Mouse (Mus musculus): ENCODE results near the gene Pdcd1lg2.

Pdcd1lg2 gene

DNA sequence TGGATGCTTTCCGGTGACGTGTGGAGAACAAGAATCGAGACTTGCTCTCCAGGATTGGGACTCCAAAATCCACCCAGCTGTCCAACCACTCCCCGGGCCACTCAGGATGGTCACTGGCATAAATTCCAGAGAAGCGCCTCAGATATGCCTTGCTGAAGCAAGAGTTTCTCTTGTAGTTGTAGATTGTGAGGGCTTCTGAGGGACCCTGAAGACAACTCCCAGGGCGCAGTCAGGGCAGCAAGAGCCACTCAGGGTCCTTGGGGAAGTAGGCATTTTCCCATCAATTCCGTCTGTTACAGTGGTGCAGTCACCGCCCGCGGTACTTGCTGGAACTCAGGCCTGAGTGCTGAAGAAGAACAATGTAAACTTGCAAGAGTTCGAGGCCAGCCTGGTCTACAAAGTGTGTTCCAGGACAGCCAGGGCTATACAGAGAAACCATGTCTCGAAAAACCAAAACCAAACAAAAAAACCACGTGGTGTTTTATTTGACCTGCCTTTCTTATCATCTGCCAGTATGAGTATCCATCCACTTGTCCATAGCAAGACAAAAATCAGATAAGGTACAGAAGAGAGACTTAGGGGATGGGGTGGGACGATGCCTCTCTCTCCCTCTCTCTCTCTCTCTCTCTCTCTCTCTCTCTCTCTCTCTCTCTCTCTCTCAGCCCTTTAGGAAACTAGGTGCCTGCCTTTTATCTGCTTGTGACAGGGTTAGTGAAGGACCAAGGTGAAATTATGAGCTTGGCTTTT, 76.8 kb downstream of the Pdcd1lg2 start:
- no peak for TF ChIP-seq GATA4 (IDR thresholded peaks at IDR 0.05; ENCODE audit: insufficient replicate concordance, low read length)

DNA sequence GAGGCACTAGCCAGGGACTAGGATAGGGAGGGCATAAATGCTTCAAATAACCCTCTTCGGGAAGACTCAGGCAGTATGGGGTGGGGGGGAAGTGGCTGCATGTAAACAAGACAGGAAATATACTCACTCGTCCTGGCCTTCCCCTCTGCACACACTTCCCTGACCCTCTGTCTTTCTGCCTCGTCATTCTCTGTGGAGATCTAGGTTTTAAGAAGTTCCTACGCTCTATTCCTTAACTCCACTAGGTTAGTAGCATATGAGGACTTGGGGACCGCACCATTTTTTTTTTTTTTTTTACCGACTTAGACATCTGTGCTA, 77.3 kb downstream of the Pdcd1lg2 start:
- TF ChIP-seq GATA4 (IDR thresholded peaks at IDR 0.05; ENCODE audit: insufficient replicate concordance, low read length): no peak

DNA sequence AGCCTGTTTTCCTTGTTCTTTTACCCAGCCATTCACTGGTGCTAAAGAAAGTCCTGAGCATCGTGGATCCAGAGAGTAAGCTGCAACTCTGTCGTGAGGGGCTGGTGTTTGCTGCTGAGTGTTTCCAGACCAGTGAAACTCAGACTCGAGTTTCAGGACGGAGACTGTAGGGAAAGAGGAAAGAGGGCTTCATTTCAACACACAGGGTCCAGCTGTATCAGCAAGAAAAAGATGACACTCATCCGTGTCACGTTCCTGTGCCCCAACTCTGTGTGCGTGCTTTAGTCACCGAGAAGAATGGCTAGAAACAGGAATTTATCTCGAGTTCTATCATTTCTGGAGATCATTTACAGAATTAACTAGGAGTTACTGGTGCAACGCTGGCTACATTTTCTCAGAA, 77.7 kb downstream of the Pdcd1lg2 start:
- no peak for TF ChIP-seq GATA4 (IDR thresholded peaks at IDR 0.05; ENCODE audit: insufficient replicate concordance, low read length)

DNA sequence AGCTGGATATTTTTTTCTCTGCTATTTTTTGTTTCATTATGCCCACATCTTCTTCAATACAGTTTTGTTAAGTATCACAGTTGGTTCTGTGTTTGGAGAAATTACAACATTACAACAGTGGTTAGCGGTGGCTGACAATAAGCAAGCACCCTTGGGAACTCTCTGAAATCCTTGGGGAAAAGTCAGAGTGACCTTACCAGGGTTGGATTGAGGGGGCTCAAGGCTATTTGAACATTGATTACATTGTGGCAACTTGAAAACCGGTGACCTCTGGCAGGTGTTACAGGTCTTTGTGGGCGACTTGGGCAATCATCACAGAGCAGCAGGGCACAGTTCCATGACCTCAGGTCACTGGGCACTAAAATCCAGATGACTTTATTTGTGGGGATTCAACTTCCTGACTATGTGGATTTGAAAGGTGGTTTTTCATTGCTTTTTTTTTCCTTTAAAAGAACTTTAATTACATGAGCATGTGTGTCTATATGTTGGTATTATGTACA, 79.1 kb downstream of the Pdcd1lg2 start:
- TF ChIP-seq GATA4 (IDR thresholded peaks at IDR 0.05; ENCODE audit: insufficient replicate concordance, low read length): no peak

DNA sequence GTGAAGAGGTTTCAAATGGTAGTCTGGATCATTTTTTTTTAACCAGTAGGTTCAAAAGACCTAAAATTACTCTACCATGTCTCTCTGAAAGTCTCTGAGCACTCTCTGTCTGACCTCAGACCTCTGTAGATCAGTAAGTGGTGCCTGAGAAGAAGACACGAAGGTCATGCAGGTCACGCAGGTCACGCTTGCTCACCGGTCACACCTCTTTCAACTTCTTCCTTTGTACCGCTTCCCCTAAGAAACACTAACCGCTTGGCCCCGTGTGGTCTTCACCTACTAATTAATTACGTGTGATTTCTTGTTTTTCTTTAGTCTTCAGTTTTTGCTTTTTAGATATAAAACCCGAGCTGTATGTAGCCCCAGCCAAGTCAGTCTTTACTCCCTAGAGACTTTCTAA, 80.7 kb downstream of the Pdcd1lg2 start:
- no peak for TF ChIP-seq GATA4 (IDR thresholded peaks at IDR 0.05; ENCODE audit: insufficient replicate concordance, low read length)

DNA sequence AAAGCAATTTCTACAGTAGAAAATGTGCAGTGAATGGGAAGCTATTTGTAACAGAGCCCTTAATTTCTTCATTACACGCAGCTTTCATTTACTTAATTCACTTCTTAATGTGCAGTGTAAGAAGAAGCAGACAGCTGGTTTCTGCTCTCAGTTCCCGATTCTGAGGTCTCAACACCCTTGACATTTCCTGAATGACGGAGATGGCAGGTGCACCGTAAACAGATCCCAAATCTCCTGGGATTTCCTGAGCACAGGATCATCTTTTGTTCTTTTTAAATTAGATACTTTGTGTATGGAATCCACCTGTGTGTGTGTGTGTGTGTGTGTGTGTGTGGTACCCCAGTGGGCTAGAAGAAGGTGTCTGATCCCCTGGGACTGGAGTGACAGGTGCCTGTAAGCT, 83.7 kb downstream of the Pdcd1lg2 start:
- no peak for TF ChIP-seq GATA4 (IDR thresholded peaks at IDR 0.05; ENCODE audit: insufficient replicate concordance, low read length)

DNA sequence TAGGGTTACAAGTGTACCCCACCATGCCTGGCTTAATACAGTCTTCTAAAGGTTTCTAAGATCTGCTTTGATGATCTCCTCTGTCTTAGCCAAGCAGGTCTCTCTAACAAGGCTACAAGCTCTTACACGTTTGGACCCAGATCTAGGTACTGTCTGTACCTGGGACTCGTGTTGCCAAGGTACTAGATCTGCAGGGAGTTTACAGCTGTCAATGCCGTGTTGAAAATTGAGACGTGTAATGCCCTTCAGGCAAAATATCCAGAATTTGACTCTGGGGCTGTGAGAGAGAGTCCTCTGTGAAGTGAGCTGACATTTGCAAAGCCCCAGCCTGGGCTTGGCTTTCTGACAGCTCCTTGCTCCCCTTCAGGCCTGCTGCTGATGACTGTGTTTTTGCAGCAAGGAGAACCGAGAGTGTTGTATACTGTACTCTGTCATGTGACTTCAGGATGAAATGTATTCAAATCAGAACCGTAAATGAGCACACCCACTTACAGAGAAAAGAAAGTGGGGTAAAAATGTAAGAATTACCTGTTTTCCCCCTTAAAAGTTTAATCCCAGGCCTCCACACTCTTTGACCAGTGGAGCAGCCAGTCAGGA, 85.4 kb downstream of the Pdcd1lg2 start:
- no peak for TF ChIP-seq GATA4 (IDR thresholded peaks at IDR 0.05; ENCODE audit: insufficient replicate concordance, low read length)

DNA sequence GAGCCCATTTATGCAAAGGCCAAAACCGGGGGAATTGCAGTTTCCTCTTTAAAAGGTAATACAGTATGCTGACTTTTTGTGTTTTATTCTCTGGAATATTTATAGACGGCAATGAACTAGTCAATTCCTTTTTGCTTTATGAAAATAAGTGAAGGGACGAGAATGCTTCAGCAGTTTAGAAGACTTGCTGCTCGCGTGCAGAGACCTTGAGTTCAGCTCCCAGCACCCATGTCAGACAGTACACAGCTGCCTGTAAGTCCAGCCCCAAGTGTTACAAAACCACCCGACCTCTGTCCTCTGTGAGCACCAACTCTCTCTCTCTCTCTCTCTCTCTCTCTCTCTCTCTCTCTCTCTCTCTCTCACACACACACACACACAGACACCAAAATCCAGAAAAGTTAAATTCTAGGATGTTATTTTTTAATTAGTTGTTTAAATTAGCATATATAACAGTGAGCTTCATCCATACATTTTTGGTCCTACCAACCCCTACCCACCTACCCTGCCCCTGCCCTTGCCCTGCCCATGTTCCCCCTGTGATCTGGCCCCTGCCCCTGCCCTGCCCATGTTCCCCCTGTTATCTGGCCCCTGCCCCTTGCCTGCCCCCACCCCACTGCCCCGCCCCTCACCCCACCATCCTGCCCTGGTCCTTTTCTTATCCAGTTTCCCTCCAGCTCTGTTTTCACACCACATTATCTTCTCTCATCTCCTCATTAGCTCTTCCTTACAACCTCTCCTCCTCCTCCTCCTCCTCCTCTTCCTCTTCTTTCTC, 86.3 kb downstream of the Pdcd1lg2 start:
- 0 out of 2 replicates have a peak, but pooled peaks have one; percentile 29 for TF ChIP-seq GATA4 (IDR thresholded peaks at IDR 0.05; ENCODE audit: insufficient replicate concordance, low read length)

DNA sequence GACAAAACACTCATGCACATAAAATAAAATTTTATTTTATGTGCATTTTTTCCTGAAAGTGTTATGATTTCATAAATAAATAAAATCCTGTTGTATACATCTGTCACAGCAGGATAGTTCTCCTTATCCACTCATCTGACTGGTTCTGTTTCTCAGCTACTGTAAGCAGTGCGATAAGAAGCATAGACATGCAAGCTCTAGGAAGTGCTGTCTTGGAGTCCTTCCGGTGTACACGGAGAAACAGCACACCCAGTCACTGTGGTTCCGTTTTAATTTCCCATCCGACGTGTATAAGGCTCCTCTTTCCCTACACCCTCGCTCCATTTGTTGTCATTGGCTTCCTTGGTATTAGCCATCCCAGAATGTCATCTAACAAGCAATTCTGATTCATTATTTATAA, 87.2 kb downstream of the Pdcd1lg2 start:
- no peak for TF ChIP-seq GATA4 (IDR thresholded peaks at IDR 0.05; ENCODE audit: insufficient replicate concordance, low read length)

DNA sequence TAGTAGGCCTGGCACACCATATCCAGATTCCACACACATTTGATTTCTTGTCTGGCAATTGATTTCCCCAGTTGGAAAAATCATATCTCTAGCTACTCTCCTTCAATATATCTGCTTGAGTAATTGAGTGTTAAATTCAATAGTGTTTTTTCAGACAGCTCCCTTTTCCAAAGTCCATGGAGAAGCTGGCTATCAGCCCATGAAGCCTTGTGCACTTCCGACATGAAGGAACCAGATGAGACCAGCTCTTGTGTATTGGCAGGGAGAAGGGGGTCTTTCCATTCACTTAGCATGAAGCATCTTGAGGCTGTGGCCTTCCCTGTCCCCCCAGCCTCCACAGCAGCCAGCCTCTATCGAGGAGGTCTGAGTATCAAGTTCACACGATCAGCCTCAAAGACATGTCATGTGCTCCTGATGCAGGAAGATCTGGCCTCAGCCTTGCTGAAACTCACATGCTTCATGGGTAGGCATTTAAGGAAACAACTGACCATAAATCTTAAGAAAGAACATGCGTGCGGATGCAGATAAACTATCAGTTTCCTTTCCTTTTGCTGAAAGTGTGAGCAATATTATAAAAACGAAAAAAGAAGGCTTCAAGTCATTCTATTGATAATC, 88.2 kb downstream of the Pdcd1lg2 start:
- peak; percentile 64; the same call in 1 of the 2 replicates for TF ChIP-seq GATA4 (IDR thresholded peaks at IDR 0.05; ENCODE audit: insufficient replicate concordance, low read length)

DNA sequence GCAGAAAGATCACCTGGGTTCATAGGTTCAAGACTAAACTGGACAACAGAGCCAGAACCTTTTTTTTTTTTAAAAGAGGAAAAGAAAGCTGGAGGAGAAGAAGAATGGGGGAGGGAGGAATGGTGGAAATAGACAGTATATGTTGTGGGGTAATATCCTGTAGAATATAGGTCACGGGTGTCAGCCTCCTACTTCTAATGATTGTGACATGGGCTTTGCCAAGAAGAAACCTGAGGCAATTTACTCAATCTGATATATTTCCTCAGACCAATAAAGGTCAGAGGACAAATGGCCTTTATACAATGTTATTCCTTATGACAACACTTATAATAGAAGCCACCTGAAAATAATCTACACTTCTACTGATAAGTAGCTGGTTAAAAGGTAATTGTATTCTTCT, 89.6 kb downstream of the Pdcd1lg2 start:
- TF ChIP-seq GATA4 (IDR thresholded peaks at IDR 0.05; ENCODE audit: insufficient replicate concordance, low read length): no peak

DNA sequence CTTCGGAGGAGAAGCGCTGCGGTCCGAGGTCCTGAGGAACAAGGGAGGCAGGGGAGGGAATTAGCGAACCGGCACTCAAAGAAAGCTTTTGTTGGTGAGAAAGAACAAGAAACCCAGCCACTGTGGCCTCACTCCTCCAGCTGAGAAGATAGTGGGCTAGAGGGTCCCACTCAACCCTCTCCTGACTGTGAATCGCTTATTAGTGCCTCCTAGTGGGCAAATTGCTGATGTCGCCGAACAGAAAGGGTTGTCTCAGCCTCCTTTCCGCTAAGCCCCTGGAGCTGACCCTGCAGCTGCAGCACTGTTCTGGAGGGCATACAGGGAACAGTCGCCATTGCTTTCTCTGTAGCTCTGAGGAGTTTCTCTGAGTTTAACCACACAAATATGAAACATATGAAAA, 90.4 kb downstream of the Pdcd1lg2 start:
- TF ChIP-seq GATA4 (IDR thresholded peaks at IDR 0.05; ENCODE audit: insufficient replicate concordance, low read length): no peak

DNA sequence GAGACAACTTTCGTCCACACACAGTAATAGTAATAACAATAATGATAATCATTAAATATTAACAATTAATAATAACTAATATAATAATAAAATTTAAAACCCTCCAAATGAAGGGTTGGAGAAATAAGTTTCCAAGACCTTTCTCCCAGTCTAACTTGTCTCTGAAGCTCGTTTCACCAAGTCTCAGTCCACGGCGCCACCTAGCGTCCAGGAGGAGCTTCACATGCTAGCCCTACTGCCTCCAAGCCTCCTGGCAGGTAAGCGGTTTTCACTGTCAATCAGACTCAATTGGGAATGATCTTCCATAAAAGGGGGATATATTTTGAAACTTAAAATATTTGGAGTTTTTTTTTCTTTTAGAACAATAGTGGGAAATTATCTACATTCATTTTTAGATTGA, 90.8 kb downstream of the Pdcd1lg2 start:
- no peak for TF ChIP-seq GATA4 (IDR thresholded peaks at IDR 0.05; ENCODE audit: insufficient replicate concordance, low read length)

DNA sequence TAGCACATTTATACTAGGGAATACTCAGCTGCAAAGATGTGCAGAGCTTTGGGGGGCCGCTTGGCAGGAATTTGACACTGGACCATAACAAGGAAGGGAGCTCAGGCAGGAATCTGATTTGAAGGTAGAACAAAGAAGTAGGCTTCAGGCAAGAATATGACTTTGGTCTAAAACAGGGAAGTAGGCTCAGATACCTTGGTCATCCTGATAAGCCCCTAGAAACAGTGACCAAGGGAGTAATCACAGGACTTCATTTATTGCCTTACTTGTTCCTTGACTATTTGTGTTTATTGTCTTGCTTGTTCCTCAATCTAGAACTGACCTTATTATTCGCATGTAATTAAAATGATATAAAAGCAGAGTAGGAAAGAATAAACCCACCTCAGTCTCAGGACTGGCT, 93.4 kb downstream of the Pdcd1lg2 start:
- no peak for TF ChIP-seq GATA4 (IDR thresholded peaks at IDR 0.05; ENCODE audit: insufficient replicate concordance, low read length)

DNA sequence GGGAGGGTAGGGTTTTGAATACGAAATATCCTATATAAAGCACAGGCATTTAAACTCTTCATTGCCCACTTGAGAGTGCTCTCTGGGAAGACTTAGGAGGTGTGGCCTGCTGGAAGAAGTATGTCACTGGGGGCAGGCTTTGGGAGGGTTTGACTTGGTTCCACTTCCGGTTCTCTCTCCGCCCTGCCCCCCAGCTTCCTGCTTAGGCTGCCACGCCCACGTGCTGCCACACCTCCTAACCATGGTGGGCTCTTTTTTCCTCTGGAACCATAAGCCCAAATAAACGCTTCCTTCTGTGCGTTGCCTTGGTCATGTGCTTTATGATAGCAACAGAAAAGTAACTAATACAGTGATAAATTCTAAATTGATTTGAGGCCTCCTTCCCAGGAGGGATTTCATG, 94.9 kb downstream of the Pdcd1lg2 start:
- TF ChIP-seq GATA4 (IDR thresholded peaks at IDR 0.05; ENCODE audit: insufficient replicate concordance, low read length): no peak

DNA sequence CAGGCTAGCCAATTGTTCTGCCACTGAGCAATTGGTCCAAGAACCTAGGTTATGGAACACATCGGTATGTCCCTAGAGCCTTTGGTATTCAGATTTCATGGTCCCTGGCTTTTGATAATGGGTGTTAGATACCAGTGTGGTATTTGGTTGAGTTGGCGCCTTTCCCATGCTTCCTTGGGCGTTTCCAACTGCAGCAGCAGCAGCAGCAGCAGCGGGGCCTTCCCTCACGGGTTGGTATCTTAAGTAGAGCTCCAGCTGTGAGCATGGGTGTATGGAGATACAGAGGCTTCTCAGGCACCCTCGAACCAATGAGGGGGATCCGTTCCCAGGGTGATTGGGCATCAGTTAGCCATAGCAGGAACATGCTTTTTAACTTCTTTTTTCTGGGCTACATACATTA, 97.5 kb downstream of the Pdcd1lg2 start:
- no peak for TF ChIP-seq GATA4 (IDR thresholded peaks at IDR 0.05; ENCODE audit: insufficient replicate concordance, low read length)
